Mouse (Mus musculus) liver (tissue): ENCODE measurements around the gene Zfyve27.

Source experiments
- DNase-seq: peaks from one replicate; pipeline ENCODE4 v3.0.0-alpha.2; 2020; ENCODE audit warnings: mixed read lengths

The Zfyve27 gene

DNA sequence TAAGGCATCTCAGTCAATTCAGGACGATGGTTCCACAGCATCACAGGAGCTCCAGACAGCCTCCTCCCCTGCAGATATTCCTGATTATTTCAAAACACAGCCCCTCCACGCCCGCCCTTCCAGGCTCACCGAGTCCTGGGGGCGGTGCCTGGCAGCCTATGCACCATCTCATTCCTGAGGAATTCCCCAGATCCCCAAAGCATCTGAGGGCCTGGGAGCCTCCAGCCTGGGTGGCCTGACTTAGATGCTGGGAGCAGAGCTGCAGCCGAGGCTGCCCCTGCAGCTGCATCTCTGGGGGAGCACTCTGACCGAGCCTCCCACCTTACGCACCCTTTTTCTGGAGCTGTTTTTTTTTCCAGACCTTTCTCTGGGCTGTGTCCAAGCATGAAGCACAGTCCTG lies 77.1 kb downstream of the Zfyve27 start:
- DNase-seq: no peak

- DNase-seq: no peak
These were observed 79.7 kb downstream of the Zfyve27 start for GRCm38 (mm10) chr19:42243401-42243800.
